Mouse (Mus musculus) C2C12 (cell line): Measurements from ENCODE around the gene Ttll11.

Source experiments
- CEBPB ChIP-seq: IDR thresholded peaks from one replicate; pipeline ENCODE4 v1.6.1; 2011; ENCODE audit warnings: low read depth, mild to moderate bottlenecking, control low read depth, moderate library complexity
- CTCF ChIP-seq: IDR thresholded peaks from one replicate; pipeline ENCODE4 v1.5.1; 2011; ENCODE audit not compliant: control insufficient read depth, insufficient read depth, insufficient read length
- MAX ChIP-seq: IDR thresholded peaks from one replicate; pipeline ENCODE4 v1.6.1; 2011; ENCODE audit warnings: mild to moderate bottlenecking, control low read depth
- MYOD1 ChIP-seq: IDR thresholded peaks from one replicate; pipeline ENCODE4 v1.6.1; 2011; ENCODE audit warnings: low read depth; ENCODE audit not compliant: control insufficient read depth, insufficient read length
- USF1 ChIP-seq: IDR thresholded peaks from one replicate; pipeline ENCODE4 v1.6.1; 2011; ENCODE audit warnings: low read depth, mild to moderate bottlenecking, control low read depth, moderate library complexity

DNA sequence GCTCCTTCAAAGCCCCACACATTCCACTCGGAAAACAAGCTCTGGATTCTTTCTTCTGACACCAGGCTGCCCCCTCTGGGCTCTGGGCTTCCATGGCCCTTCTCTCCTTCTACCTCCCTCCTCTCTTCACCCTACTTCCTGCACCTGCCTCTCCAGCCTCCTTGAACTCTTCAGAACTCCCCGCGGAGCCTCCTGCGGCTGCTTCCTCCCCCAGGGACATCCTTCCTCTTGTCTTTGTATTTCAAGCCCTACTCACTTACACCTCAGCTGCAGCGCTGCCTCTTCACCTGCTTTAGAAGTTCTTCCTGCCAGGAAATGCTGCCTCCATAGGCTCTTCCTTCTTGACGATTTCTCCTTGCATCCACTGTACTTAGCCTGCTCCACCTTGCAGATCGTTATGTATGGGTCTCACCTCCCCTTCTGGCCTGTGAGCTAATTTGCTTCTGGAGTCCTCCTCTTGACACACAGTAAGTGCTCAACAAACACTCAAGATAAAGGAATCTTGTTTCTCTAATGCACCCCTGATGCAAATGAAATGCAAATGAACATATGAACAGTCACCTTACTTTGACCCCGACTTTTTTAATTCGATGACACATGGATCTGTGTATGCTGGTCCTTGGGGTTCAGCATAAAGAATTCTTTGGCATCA, 97.3 kb downstream of the Ttll11 start:
- no peak for TF ChIP-seq CTCF
- no peak for TF ChIP-seq CEBPB
- no peak for TF ChIP-seq MAX
- no peak for TF ChIP-seq USF1
- no peak for TF ChIP-seq MYOD1
